Mouse (Mus musculus): ENCODE measurements around the gene Ttn. TPM values are rescaled to one million over a fixed set of nuclear protein-coding genes. Genes with fewer than 3 reads are reported as not detected.

The Ttn gene
- polyA plus RNA-seq, 1 experiment from 2014 or later: 0.40 TPM

GRCm38 (mm10) chr2:76980146-76980545, 2.2 kb downstream of the Ttn start:
- Histone ChIP-seq H3K4me2 (no peak overlapping the region), H3K27me3 (replicated peaks) (no peaks in the 10 kb centered on the region), H3K9ac (no peak overlapping the region), H3K36me3 (replicated peaks) (no peaks in the 10 kb centered on the region), H3K9me3 (no peaks in the 10 kb centered on the region), H3K27ac (no peak overlapping the region), H3K4me1 (no peaks in the 10 kb centered on the region), H3K4me3 (no peak overlapping the region)
- ATAC-seq (replicated peaks): no peak
- 59% methylated on average over 9 of the region's 9 CpGs for WGBS

GRCm38 (mm10) chr2:76977650-76978049, 4.7 kb downstream of the Ttn start:
- no peak overlapping the region for H3K4me2 ChIP-seq
- H3K36me3 ChIP-seq (replicated peaks): no peaks in the 10 kb centered on the region
- H3K4me3 ChIP-seq: no peak overlapping the region
- WGBS: 71% methylated on average over 6 of the region's 6 CpGs
- no peak overlapping the region for H3K27ac ChIP-seq
- ATAC-seq (replicated peaks): no peak
- H3K4me1 ChIP-seq: no peaks in the 10 kb centered on the region
- H3K27me3 ChIP-seq (replicated peaks): no peaks in the 10 kb centered on the region
- H3K9me3 ChIP-seq: no peaks in the 10 kb centered on the region
- no peak overlapping the region for H3K9ac ChIP-seq

- no peaks in the 10 kb centered on the region for H3K36me3 ChIP-seq (replicated peaks)
- 0 out of 2 replicates have a peak, but pooled peaks cover 2% of the 10 kb centered on the region for H3K4me1 ChIP-seq
- no peak overlapping the region for H3K4me3 ChIP-seq
- 44% methylated on average over 4 of the region's 4 CpGs for WGBS
- no peak overlapping the region for H3K9ac ChIP-seq
- H3K9me3 ChIP-seq: no peaks in the 10 kb centered on the region
- no peak overlapping the region for H3K4me2 ChIP-seq
- ATAC-seq (replicated peaks): no peak
- H3K27ac ChIP-seq: no peak overlapping the region
- H3K27me3 ChIP-seq (replicated peaks): no peaks in the 10 kb centered on the region
Observed at GRCm38 (mm10) chr2:76972051-76972450, 10.3 kb downstream of the Ttn start.

- no peak overlapping the region for H3K4me3 ChIP-seq
- 47% methylated on average over 5 of the region's 5 CpGs for WGBS
- peak; percentile 48 for ATAC-seq (replicated peaks)
- H3K9me3 ChIP-seq: no peaks in the 10 kb centered on the region
- no peaks in the 10 kb centered on the region for H3K36me3 ChIP-seq (replicated peaks)
- H3K27ac ChIP-seq: 0 out of 2 replicates have a peak overlapping the region, but pooled peaks have one; percentile 48
- H3K27me3 ChIP-seq (replicated peaks): no peaks in the 10 kb centered on the region
- H3K4me1 ChIP-seq: 0 out of 2 replicates have a peak, but pooled peaks cover 2% of the 10 kb centered on the region
- peak overlapping the region; percentile 20 for H3K4me2 ChIP-seq
- H3K9ac ChIP-seq: no peak overlapping the region
Observed at GRCm38 (mm10) chr2:76971069-76971468, 11.3 kb downstream of the Ttn start.

GRCm38 (mm10) chr2:76970669-76971068, 11.7 kb downstream of the Ttn start:
- no peak overlapping the region for H3K4me3 ChIP-seq
- H3K9ac ChIP-seq: no peak overlapping the region
- H3K9me3 ChIP-seq: no peaks in the 10 kb centered on the region
- peak; percentile 75 for ATAC-seq (replicated peaks)
- H3K27me3 ChIP-seq (replicated peaks): no peaks in the 10 kb centered on the region
- H3K4me2 ChIP-seq: 0 out of 2 replicates have a peak overlapping the region, but pooled peaks have one; percentile 20
- 21% methylated on average over 4 of the region's 4 CpGs for WGBS
- no peak overlapping the region for H3K27ac ChIP-seq
- H3K4me1 ChIP-seq: 0 out of 2 replicates have a peak, but pooled peaks cover 2% of the 10 kb centered on the region
- no peaks in the 10 kb centered on the region for H3K36me3 ChIP-seq (replicated peaks)

GRCm38 (mm10) chr2:76970204-76970603, 12.1 kb downstream of the Ttn start:
- H3K27me3 ChIP-seq (replicated peaks): no peaks in the 10 kb centered on the region
- 0 out of 2 replicates have a peak, but pooled peaks have one; percentile 1 for ATAC-seq (replicated peaks)
- H3K36me3 ChIP-seq (replicated peaks): no peaks in the 10 kb centered on the region
- H3K9ac ChIP-seq: no peak overlapping the region
- 67% methylated on average over 6 of the region's 6 CpGs for WGBS
- no peak overlapping the region for H3K4me3 ChIP-seq
- 0 out of 2 replicates have a peak, but pooled peaks cover 2% of the 10 kb centered on the region for H3K4me1 ChIP-seq
- no peaks in the 10 kb centered on the region for H3K9me3 ChIP-seq
- H3K27ac ChIP-seq: no peak overlapping the region
- no peak overlapping the region for H3K4me2 ChIP-seq

GRCm38 (mm10) chr2:76969637-76970036, 12.7 kb downstream of the Ttn start:
- 82% methylated on average over 21 of the region's 21 CpGs for WGBS
- Histone ChIP-seq H3K4me3 (no peak overlapping the region), H3K36me3 (replicated peaks) (no peaks in the 10 kb centered on the region), H3K4me1 (0 out of 2 replicates have a peak, but pooled peaks cover 2% of the 10 kb centered on the region), H3K27me3 (replicated peaks) (no peaks in the 10 kb centered on the region), H3K9me3 (no peaks in the 10 kb centered on the region), H3K9ac (no peak overlapping the region), H3K4me2 (no peak overlapping the region), H3K27ac (no peak overlapping the region)
- ATAC-seq (replicated peaks): no peak

- 28% methylated on average over 8 of the region's 8 CpGs for WGBS
- H3K4me1 ChIP-seq: 0 out of 2 replicates have a peak, but pooled peaks cover 2% of the 10 kb centered on the region
- no peak overlapping the region for H3K4me3 ChIP-seq
- H3K9me3 ChIP-seq: no peaks in the 10 kb centered on the region
- no peaks in the 10 kb centered on the region for H3K27me3 ChIP-seq (replicated peaks)
- no peak overlapping the region for H3K27ac ChIP-seq
- ATAC-seq (replicated peaks): peak; percentile 75
- H3K36me3 ChIP-seq (replicated peaks): no peaks in the 10 kb centered on the region
- H3K9ac ChIP-seq: no peak overlapping the region
- H3K4me2 ChIP-seq: no peak overlapping the region
Observed at GRCm38 (mm10) chr2:76968919-76969318, 13.4 kb downstream of the Ttn start.

GRCm38 (mm10) chr2:76966582-76966981, 15.8 kb downstream of the Ttn start:
- no peak overlapping the region for H3K4me3 ChIP-seq
- no peak overlapping the region for H3K27ac ChIP-seq
- ATAC-seq (replicated peaks): no peak
- no peaks in the 10 kb centered on the region for H3K27me3 ChIP-seq (replicated peaks)
- 91% methylated on average over 6 of the region's 6 CpGs for WGBS
- no peak overlapping the region for H3K9ac ChIP-seq
- no peaks in the 10 kb centered on the region for H3K36me3 ChIP-seq (replicated peaks)
- no peak overlapping the region for H3K4me2 ChIP-seq
- 0 out of 2 replicates have a peak, but pooled peaks cover 2% of the 10 kb centered on the region for H3K4me1 ChIP-seq
- H3K9me3 ChIP-seq: no peaks in the 10 kb centered on the region

GRCm38 (mm10) chr2:76966013-76966412, 16.3 kb downstream of the Ttn start:
- H3K36me3 ChIP-seq (replicated peaks): no peaks in the 10 kb centered on the region
- H3K4me2 ChIP-seq: no peak overlapping the region
- H3K9ac ChIP-seq: no peak overlapping the region
- H3K9me3 ChIP-seq: no peaks in the 10 kb centered on the region
- no peak overlapping the region for H3K27ac ChIP-seq
- 92% methylated on average over 2 of the region's 2 CpGs for WGBS
- no peak overlapping the region for H3K4me3 ChIP-seq
- H3K4me1 ChIP-seq: 0 out of 2 replicates have a peak, but pooled peaks cover under 1% of the 10 kb centered on the region
- no peaks in the 10 kb centered on the region for H3K27me3 ChIP-seq (replicated peaks)
- no peak for ATAC-seq (replicated peaks)

GRCm38 (mm10) chr2:76965542-76965941, 16.8 kb downstream of the Ttn start:
- Histone ChIP-seq H3K27me3 (replicated peaks) (no peaks in the 10 kb centered on the region), H3K4me1 (no peaks in the 10 kb centered on the region), H3K36me3 (replicated peaks) (no peaks in the 10 kb centered on the region), H3K9me3 (no peaks in the 10 kb centered on the region), H3K4me3 (no peak overlapping the region), H3K9ac (no peak overlapping the region), H3K4me2 (no peak overlapping the region), H3K27ac (no peak overlapping the region)
- 93% methylated on average over 7 of the region's 7 CpGs for WGBS
- ATAC-seq (replicated peaks): no peak

- Histone ChIP-seq H3K4me1 (no peaks in the 10 kb centered on the region), H3K9ac (no peak overlapping the region), H3K4me2 (no peak overlapping the region), H3K27ac (0 out of 2 replicates have a peak overlapping the region, but pooled peaks have one; percentile 27), H3K36me3 (replicated peaks) (no peaks in the 10 kb centered on the region), H3K9me3 (no peaks in the 10 kb centered on the region), H3K4me3 (no peak overlapping the region), H3K27me3 (replicated peaks) (no peaks in the 10 kb centered on the region)
- no peak for ATAC-seq (replicated peaks)
- 57% methylated on average over 6 of the region's 6 CpGs for WGBS
Observed at GRCm38 (mm10) chr2:76962045-76962432, 20.3 kb downstream of the Ttn start.

GRCm38 (mm10) chr2:76961420-76962044, 20.8 kb downstream of the Ttn start:
- 55% methylated on average over 10 of the region's 10 CpGs for WGBS
- Histone ChIP-seq H3K27me3 (replicated peaks) (no peaks in the 10 kb centered on the region), H3K9me3 (no peaks in the 10 kb centered on the region), H3K4me1 (no peaks in the 10 kb centered on the region), H3K4me3 (no peak overlapping the region), H3K9ac (no peak overlapping the region), H3K27ac (0 out of 2 replicates have a peak overlapping the region, but pooled peaks have one; percentile 27), H3K36me3 (replicated peaks) (no peaks in the 10 kb centered on the region), H3K4me2 (no peak overlapping the region)
- 0 out of 2 replicates have a peak, but pooled peaks have one; percentile 56 for ATAC-seq (replicated peaks)
